Mouse (Mus musculus) liver, adult 2 months (tissue): ENCODE measurements at regions not wholly inside any gene's neighbourhood (a gene's known extent, or its start where the extent isn't known, plus 50 kb on each side); places are given as distances from the start of the nearest gene placed in this dataset.

Source experiments
- DNase-seq: peaks from one replicate; pipeline ENCODE4 v3.0.0-alpha.2; 2011; ENCODE audit warnings: low read depth, low spot score; ENCODE audit errors: extremely low read depth
- H3K27ac ChIP-seq: fragments of 200-500 bp; replicated peaks from 2 replicates; pipeline ENCODE4 v1.5.1; 2012; ENCODE audit warnings: low read depth, mild to moderate bottlenecking, control low read depth, inconsistent platforms, low read length; ENCODE audit not compliant: insufficient read depth
- H3K27me3 ChIP-seq: fragments of 200-500 bp; 2 replicates; pipeline ENCODE4 v1.6.1; 2012; ENCODE audit warnings: mild to moderate bottlenecking, moderate library complexity, low read length, inconsistent platforms; ENCODE audit not compliant: control insufficient read depth, insufficient read depth
- H3K36me3 ChIP-seq: fragments of 200-500 bp; 2 replicates; pipeline ENCODE4 v1.6.1; 2012; ENCODE audit warnings: low read length, inconsistent platforms; ENCODE audit not compliant: control insufficient read depth, insufficient read depth
- H3K4me1 ChIP-seq: fragments of 200-500 bp; 2 replicates; pipeline ENCODE4 v1.6.1; 2011; ENCODE audit warnings: low read length; ENCODE audit not compliant: control insufficient read depth, insufficient read depth
- H3K4me3 ChIP-seq: fragments of 200-500 bp; 2 replicates; pipeline ENCODE4 v1.5.1; 2011; ENCODE audit warnings: low read depth, mild to moderate bottlenecking, control low read depth, low read length, moderate library complexity; ENCODE audit not compliant: insufficient read depth
- H3K79me2 ChIP-seq: fragments of 200-500 bp; 2 replicates; pipeline ENCODE4 v1.6.1; 2012; ENCODE audit warnings: inconsistent platforms, mild to moderate bottlenecking, low read length, moderate library complexity; ENCODE audit not compliant: control insufficient read depth, insufficient read depth
- H3K9ac ChIP-seq: fragments of 200-500 bp; 2 replicates; pipeline ENCODE4 v1.6.1; 2012; ENCODE audit warnings: low read depth, mild to moderate bottlenecking, control low read depth, inconsistent platforms, low read length
- CTCF ChIP-seq: fragments of 200-500 bp; IDR thresholded peaks from 2 replicates; pipeline ENCODE4 v1.5.1; 2011; ENCODE audit warnings: low read depth, low read length, control low read depth
- POLR2A ChIP-seq: fragments of 200-500 bp; IDR thresholded peaks from 2 replicates; pipeline ENCODE4 v1.6.1; 2011; ENCODE audit warnings: low read length, control low read depth; ENCODE audit not compliant: insufficient read depth; ENCODE audit errors: extremely low read depth
- WGBS: fragments of 180-500 bp; shearing (Covaris S2); methylation state at CpG from one replicate; pipeline ENCODE4 v1.1.7; 2018; 5-methylcytosine and 5-hydroxymethylcytosine counted together

GRCm38 (mm10) chr16:79718230-79718629, 627.3 kb upstream of the Tmprss15 start:
- H3K27ac ChIP-seq: no peak overlapping the region
- no peaks in the 10 kb centered on the region for H3K27me3 ChIP-seq
- no peak for DNase-seq
- no peak for TF ChIP-seq POLR2A
- H3K4me1 ChIP-seq: no peaks in the 10 kb centered on the region
- no peaks in the 10 kb centered on the region for H3K79me2 ChIP-seq
- no peaks in the 10 kb centered on the region for H3K36me3 ChIP-seq
- H3K4me3 ChIP-seq: no peak overlapping the region
- 76% methylated on average over 1 of the region's 1 CpGs for WGBS
- no peak overlapping the region for H3K9ac ChIP-seq

GRCm38 (mm10) chr16:79692444-79692843, 601.5 kb upstream of the Tmprss15 start:
- no peak overlapping the region for H3K4me3 ChIP-seq
- no peaks in the 10 kb centered on the region for H3K4me1 ChIP-seq
- H3K79me2 ChIP-seq: no peaks in the 10 kb centered on the region
- no peaks in the 10 kb centered on the region for H3K36me3 ChIP-seq
- DNase-seq: no peak
- H3K27me3 ChIP-seq: no peaks in the 10 kb centered on the region
- H3K27ac ChIP-seq: no peak overlapping the region
- 72% methylated on average over 2 of the region's 2 CpGs for WGBS
- no peak for TF ChIP-seq POLR2A
- TF ChIP-seq CTCF: no peak
- H3K9ac ChIP-seq: no peak overlapping the region

- WGBS: 81% methylated on average over 6 of the region's 6 CpGs
- no peak overlapping the region for H3K4me3 ChIP-seq
- DNase-seq: no peak
- TF ChIP-seq CTCF (no peak), POLR2A (no peak)
- no peaks in the 10 kb centered on the region for H3K27me3 ChIP-seq
- H3K79me2 ChIP-seq: no peaks in the 10 kb centered on the region
- no peak overlapping the region for H3K27ac ChIP-seq
- no peak overlapping the region for H3K9ac ChIP-seq
- H3K36me3 ChIP-seq: no peaks in the 10 kb centered on the region
- H3K4me1 ChIP-seq: no peaks in the 10 kb centered on the region
Observed at GRCm38 (mm10) chr16:79651162-79651741, 560.4 kb upstream of the Tmprss15 start.

- no peaks in the 10 kb centered on the region for H3K27me3 ChIP-seq
- H3K9ac ChIP-seq: no peak overlapping the region
- no peaks in the 10 kb centered on the region for H3K36me3 ChIP-seq
- H3K4me3 ChIP-seq: no peak overlapping the region
- H3K4me1 ChIP-seq: no peaks in the 10 kb centered on the region
- no peak for DNase-seq
- no peak for TF ChIP-seq CTCF
- TF ChIP-seq POLR2A: no peak
- no peak overlapping the region for H3K27ac ChIP-seq
- 64% methylated on average over 3 of the region's 3 CpGs for WGBS
- H3K79me2 ChIP-seq: no peaks in the 10 kb centered on the region
Observed at GRCm38 (mm10) chr16:79640898-79641297, 550.0 kb upstream of the Tmprss15 start.

GRCm38 (mm10) chr16:79627139-79627538, 536.2 kb upstream of the Tmprss15 start:
- no peak for TF ChIP-seq CTCF
- TF ChIP-seq POLR2A: no peak
- WGBS: 63% methylated on average over 1 of the region's 1 CpGs

GRCm38 (mm10) chr16:79611002-79611401, 520.1 kb upstream of the Tmprss15 start:
- no peak overlapping the region for H3K27ac ChIP-seq
- H3K27me3 ChIP-seq: no peaks in the 10 kb centered on the region
- no peak overlapping the region for H3K4me3 ChIP-seq
- H3K79me2 ChIP-seq: no peaks in the 10 kb centered on the region
- WGBS: 82% methylated on average over 5 of the region's 5 CpGs
- H3K36me3 ChIP-seq: no peaks in the 10 kb centered on the region
- TF ChIP-seq CTCF (no peak), POLR2A (no peak)
- H3K4me1 ChIP-seq: no peaks in the 10 kb centered on the region
- no peak overlapping the region for H3K9ac ChIP-seq
- no peak for DNase-seq

More at GRCm38 (mm10) chr16:79627139-79627538, 536.2 kb upstream of the Tmprss15 start:
- Histone ChIP-seq H3K4me1 (no peaks in the 10 kb centered on the region), H3K4me3 (no peak overlapping the region), H3K9ac (no peak overlapping the region), H3K79me2 (no peaks in the 10 kb centered on the region), H3K27ac (no peak overlapping the region), H3K36me3 (no peaks in the 10 kb centered on the region), H3K27me3 (no peaks in the 10 kb centered on the region)
- no peak for DNase-seq
